Mouse (Mus musculus) MEL (cell line): ENCODE data around the gene Ccdc172. TPM values are rescaled to one million over a fixed set of nuclear protein-coding genes. Genes with fewer than 3 reads are reported as not detected.

Experiments used
- DNase-seq: peaks from one replicate; pipeline ENCODE4 v3.0.0; 2011; ENCODE audit warnings: low read depth, low spot score
- H3K27ac ChIP-seq: 2 replicates; pipeline ENCODE4 v1.5.1; 2012; ENCODE audit warnings: low read depth, mild to moderate bottlenecking, control low read depth, low read length, moderate library complexity; ENCODE audit not compliant: control insufficient read depth
- H3K27me3 ChIP-seq, 2 experiments: fragments of 150-350 bp in 1 of 2; sonication (generic) in 1 of 2; 2 replicates each; pipeline ENCODE4 v1.6.1; 2012; ENCODE audit warnings: low read length in 2 of 2, mild to moderate bottlenecking in 2 of 2, improper control_type of control experiment in 1 of 2, moderate library complexity in 1 of 2; ENCODE audit not compliant: insufficient read depth in 2 of 2, control insufficient read depth in 1 of 2
- H3K36me3 ChIP-seq, 2 experiments: 2 replicates each; pipeline ENCODE4 v1.6.1; 2012 to 2014; ENCODE audit warnings: low read length in 2 of 2, improper control_type of control experiment in 1 of 2, inconsistent platforms in 1 of 2, mild to moderate bottlenecking in 1 of 2; ENCODE audit not compliant: insufficient read depth in 2 of 2, control insufficient read depth in 1 of 2
- H3K4me1 ChIP-seq, 2 experiments: fragments of 150-350 bp in 1 of 2; sonication (generic) in 1 of 2; 2 replicates each; pipeline ENCODE4 v1.6.1; 2012; ENCODE audit warnings: low read length in 2 of 2, improper control_type of control experiment in 1 of 2, mild to moderate bottlenecking in 1 of 2; ENCODE audit not compliant: insufficient read depth in 2 of 2, control insufficient read depth in 1 of 2
- H3K4me3 ChIP-seq, 2 experiments: fragments of 150-350 bp in 1 of 2; sonication (generic) in 1 of 2; 2 replicates each; pipeline ENCODE4 v1.5.1; 2012; ENCODE audit warnings: low read depth in 2 of 2, low read length in 2 of 2, mild to moderate bottlenecking in 2 of 2, moderate library complexity in 2 of 2, control low read depth in 1 of 2, improper control_type of control experiment in 1 of 2; ENCODE audit not compliant: control insufficient read depth in 1 of 2, insufficient read depth in 1 of 2
- H3K79me2 ChIP-seq: 2 replicates; pipeline ENCODE4 v1.6.1; 2012; ENCODE audit warnings: mild to moderate bottlenecking, low read length, moderate library complexity; ENCODE audit not compliant: control insufficient read depth, poor library complexity, insufficient read depth
- H3K9ac ChIP-seq: 2 replicates; pipeline ENCODE4 v1.6.1; 2012; ENCODE audit warnings: low read depth, mild to moderate bottlenecking, control low read depth, low read length, moderate library complexity; ENCODE audit not compliant: control insufficient read depth, poor library complexity, severe bottlenecking
- H3K9me3 ChIP-seq: fragments of 150-350 bp; sonication (generic); replicated peaks from 2 replicates; pipeline ENCODE4 v1.6.1; 2012; ENCODE audit warnings: mild to moderate bottlenecking, low read length, improper control_type of control experiment, moderate library complexity; ENCODE audit not compliant: insufficient read depth
- CHD2 ChIP-seq: IDR thresholded peaks from 2 replicates; pipeline ENCODE4 v1.6.1; 2011; ENCODE audit warnings: low read length, improper control_type of control experiment
- E2F4 ChIP-seq: IDR thresholded peaks from 2 replicates; pipeline ENCODE4 v1.6.1; 2011; ENCODE audit warnings: low read depth, low read length, improper control_type of control experiment, borderline replicate concordance
- ELF1 ChIP-seq: IDR thresholded peaks from 2 replicates; pipeline ENCODE4 v1.6.1; 2014; ENCODE audit warnings: low read depth, mild to moderate bottlenecking, inconsistent platforms, low read length, improper control_type of control experiment, moderate library complexity
- EP300 ChIP-seq, 2 experiments: IDR thresholded peaks; 2 replicates each; pipeline ENCODE4 v1.6.1; 2011; ENCODE audit warnings: improper control_type of control experiment in 2 of 2, low read length in 2 of 2, low read depth in 1 of 2, mild to moderate bottlenecking in 1 of 2
- ETS1 ChIP-seq: IDR thresholded peaks from 2 replicates; pipeline ENCODE4 v1.6.1; 2012; ENCODE audit warnings: low read depth, mild to moderate bottlenecking, inconsistent platforms, low read length, improper control_type of control experiment, moderate library complexity
- JUND ChIP-seq: IDR thresholded peaks from 2 replicates; pipeline ENCODE4 v1.6.1; 2011; ENCODE audit warnings: low read depth, mild to moderate bottlenecking, improper control_type of control experiment, low read length
- KAT2A ChIP-seq: conservative IDR thresholded peaks from 2 replicates; pipeline ENCODE4 v1.6.1; 2012; ENCODE audit warnings: low read depth, low read length, improper control_type of control experiment, inconsistent platforms
- MAFK ChIP-seq: IDR thresholded peaks from 2 replicates; pipeline ENCODE4 v1.6.1; 2011; ENCODE audit warnings: low read depth, mild to moderate bottlenecking, low read length, improper control_type of control experiment, borderline replicate concordance
- MAX ChIP-seq: IDR thresholded peaks from 2 replicates; pipeline ENCODE4 v1.6.1; 2011; ENCODE audit warnings: low read length, improper control_type of control experiment
- MAZ ChIP-seq: IDR thresholded peaks from 2 replicates; pipeline ENCODE4 v1.6.1; 2012; ENCODE audit warnings: low read depth, mild to moderate bottlenecking, inconsistent platforms, low read length, improper control_type of control experiment
- MYC ChIP-seq: IDR thresholded peaks from 2 replicates; pipeline ENCODE4 v1.6.1; 2011; ENCODE audit warnings: low read depth, mild to moderate bottlenecking, low read length, improper control_type of control experiment, moderate library complexity
- NELFE ChIP-seq: IDR thresholded peaks from 2 replicates; pipeline ENCODE4 v1.6.1; 2011; ENCODE audit warnings: low read depth, low read length, improper control_type of control experiment
- NRF1 ChIP-seq: IDR thresholded peaks from 2 replicates; pipeline ENCODE4 v1.6.1; 2014; ENCODE audit warnings: low read depth, mild to moderate bottlenecking, inconsistent platforms, low read length, improper control_type of control experiment, moderate library complexity; ENCODE audit not compliant: poor library complexity, insufficient read depth, severe bottlenecking
- POLR2A ChIP-seq, 2 experiments: IDR thresholded peaks; 2 replicates each; pipeline ENCODE4 v1.6.1; 2011 to 2012; ENCODE audit warnings: low read length in 2 of 2, mild to moderate bottlenecking in 2 of 2, control low read depth in 1 of 2, improper control_type of control experiment in 1 of 2, low read depth in 1 of 2, moderate library complexity in 1 of 2; ENCODE audit not compliant: control insufficient read depth in 1 of 2, insufficient read depth in 1 of 2, poor library complexity in 1 of 2
- POLR2AphosphoS2 ChIP-seq: IDR thresholded peaks from 2 replicates; pipeline ENCODE4 v1.6.1; 2011; ENCODE audit warnings: low read length, improper control_type of control experiment
- RCOR1 ChIP-seq: IDR thresholded peaks from 2 replicates; pipeline ENCODE4 v1.6.1; 2012; ENCODE audit warnings: low read depth, mild to moderate bottlenecking, inconsistent platforms, low read length, improper control_type of control experiment
- TCF12 ChIP-seq: IDR thresholded peaks from 2 replicates; pipeline ENCODE4 v1.6.1; 2014; ENCODE audit warnings: low read depth, mild to moderate bottlenecking, inconsistent platforms, low read length, improper control_type of control experiment, moderate library complexity
- UBTF ChIP-seq: IDR thresholded peaks from 2 replicates; pipeline ENCODE4 v1.6.1; 2012; ENCODE audit warnings: low read depth, mild to moderate bottlenecking, inconsistent platforms, low read length, improper control_type of control experiment, moderate library complexity, borderline replicate concordance; ENCODE audit not compliant: insufficient read depth
- USF1 ChIP-seq: IDR thresholded peaks from 2 replicates; pipeline ENCODE4 v1.6.1; 2014; ENCODE audit warnings: low read depth, mild to moderate bottlenecking, inconsistent platforms, low read length, improper control_type of control experiment, moderate library complexity
- ZC3H11A ChIP-seq: IDR thresholded peaks from 2 replicates; pipeline ENCODE4 v1.6.1; 2012; ENCODE audit warnings: low read depth, mild to moderate bottlenecking, inconsistent platforms, low read length, improper control_type of control experiment
- ZKSCAN1 ChIP-seq: IDR thresholded peaks from 2 replicates; pipeline ENCODE4 v1.6.1; 2012; ENCODE audit warnings: low read depth, mild to moderate bottlenecking, inconsistent platforms, low read length, improper control_type of control experiment, moderate library complexity
- polyA plus RNA-seq, 2 experiments: library from polyadenylated mRNA; stranded (reverse) in 1 of 2; unstranded in 1 of 2; fragments of >175 nt in 1 of 2; fragments of >200 nt in 1 of 2; gene quantifications; 2 replicates each; pipeline versions ENCODE4 v1.2.1 to v1.2.4; 2012; ENCODE audit warnings: low replicate concordance in 2 of 2, low read depth in 1 of 2; ENCODE audit not compliant: insufficient read length in 2 of 2, insufficient read depth in 1 of 2, missing spikeins in 1 of 2
- total RNA-seq: library from RNA; depleted of rRNA; stranded (reverse); fragments of 300-350 nt; gene quantifications from 2 replicates; pipeline ENCODE4 v1.2.3, GENCODE M21; 2012

Gene Ccdc172
- total and polyA plus RNA-seq, 3 experiments, result not detected

- no peak overlapping the region for H3K4me3 ChIP-seq
- TF ChIP-seq ZC3H11A (no peak), ETS1 (no peak), CHD2 (no peak), POLR2AphosphoS2 (no peak), MAZ (no peak), ELF1 (no peak), NELFE (no peak), MAX (no peak), EP300 (IDR thresholded peaks at IDR 0.05; ENCODE audit: low read depth in 1 of 2, low read length in 2 of 2) (no peak), UBTF (no peak), JUND (no peak), MAFK (no peak), RCOR1 (no peak), E2F4 (no peak)
- TF ChIP-seq, all 39 proteins: peak for 0
- H3K27ac ChIP-seq, result no peak overlapping the region
Observed at GRCm38 (mm10) chr19:58500049-58500448, 11.7 kb upstream of the Ccdc172 start.

GRCm38 (mm10) chr19:58521696-58522095 lies 9.9 kb downstream of the Ccdc172 start:
- Histone ChIP-seq H3K9me3 (no peaks in the 10 kb centered on the region), H3K9ac (no peak overlapping the region), H3K36me3 (no peaks in the 10 kb centered on the region), H3K27ac (no peak overlapping the region), H3K4me1 (no peaks in the 10 kb centered on the region), H3K27me3 (peaks cover 0 to 1% of the 10 kb centered on the region in 2 experiments; a peak in 1 of 4 replicates), H3K79me2 (no peaks in the 10 kb centered on the region), H3K4me3 (no peak overlapping the region)
- no peak for TF ChIP-seq NELFE
- DNase-seq, result no peak

More at GRCm38 (mm10) chr19:58500049-58500448, 11.7 kb upstream of the Ccdc172 start:
- no peak for DNase-seq
- Histone ChIP-seq H3K27me3 (no peaks in the 10 kb centered on the region), H3K4me1 (no peaks in the 10 kb centered on the region), H3K9ac (no peak overlapping the region), H3K9me3 (no peaks in the 10 kb centered on the region), H3K36me3 (no peaks in the 10 kb centered on the region), H3K79me2 (no peaks in the 10 kb centered on the region)

- no peak overlapping the region for H3K27ac ChIP-seq
- H3K36me3 ChIP-seq, result no peaks in the 10 kb centered on the region
- no peaks in the 10 kb centered on the region for H3K4me1 ChIP-seq
Observed at GRCm38 (mm10) chr19:58523736-58524394, 12.1 kb downstream of the Ccdc172 start.

More at GRCm38 (mm10) chr19:58523736-58524394, 12.1 kb downstream of the Ccdc172 start:
- H3K79me2 ChIP-seq, result no peaks in the 10 kb centered on the region
- peaks cover 0 to 1% of the 10 kb centered on the region in 2 experiments; a peak in 1 of 4 replicates for H3K27me3 ChIP-seq
- DNase-seq, result no peak
- H3K9ac ChIP-seq, result no peak overlapping the region
- no peak overlapping the region for H3K4me3 ChIP-seq
- H3K9me3 ChIP-seq, result no peaks in the 10 kb centered on the region
- TF ChIP-seq ZKSCAN1 (no peak), NRF1 (no peak), POLR2A (IDR thresholded peaks at IDR 0.05; ENCODE audit: control insufficient read depth in 1 of 2, insufficient read depth in 1 of 2, low read depth in 1 of 2, low read length in 2 of 2, poor library complexity in 1 of 2) (no peak), MYC (no peak), KAT2A (no peak), USF1 (no peak), MAX (no peak), TCF12 (no peak), JUND (no peak)
